Mouse (Mus musculus): Measurements from ENCODE around the gene Dhrs4. TPM values are rescaled to one million over a fixed set of nuclear protein-coding genes. Genes with fewer than 3 reads are reported as not detected.

The Dhrs4 gene
- polyA plus RNA-seq, 1 experiment from 2014 or later: 137 TPM

Other genes with a start within 250 kb of the Dhrs4 start
- 2.2 and 2.4 TPM in 2 replicates for gene Carmil3, start 11.9 kb downstream of the Dhrs4 start, polyA plus RNA-seq (2015; fragmentation: Nextera tagmentation; extraction: Ambion mirVana)
- gene Cpne6, start 31.7 kb downstream of the Dhrs4 start, polyA plus RNA-seq (2015; fragmentation: Nextera tagmentation; extraction: Ambion mirVana): 0.25 and 0.40 TPM in 2 replicates
- gene Nrl, start 46.2 kb downstream of the Dhrs4 start, polyA plus RNA-seq (2015; fragmentation: Nextera tagmentation; extraction: Ambion mirVana): not detected in 2 replicates
- gene Pck2, start 61.5 kb downstream of the Dhrs4 start, polyA plus RNA-seq (2015; fragmentation: Nextera tagmentation; extraction: Ambion mirVana): 48.8 and 50.8 TPM in 2 replicates
- gene Dcaf11, start 81.2 kb downstream of the Dhrs4 start, polyA plus RNA-seq (2015; fragmentation: Nextera tagmentation; extraction: Ambion mirVana): 72.8 and 86.2 TPM in 2 replicates
- gene A730061H03Rik, start 81.6 kb downstream of the Dhrs4 start, polyA plus RNA-seq (2015; fragmentation: Nextera tagmentation; extraction: Ambion mirVana): 2.2 and 2.4 TPM in 2 replicates
- 0.49 and 0.72 TPM in 2 replicates for gene Fitm1, start 96.9 kb downstream of the Dhrs4 start, polyA plus RNA-seq (2015; fragmentation: Nextera tagmentation; extraction: Ambion mirVana)
- 197 and 207 TPM in 2 replicates for gene Psme1, start 99.4 kb downstream of the Dhrs4 start, polyA plus RNA-seq (2015; fragmentation: Nextera tagmentation; extraction: Ambion mirVana)
- 9.6 and 11.6 TPM in 2 replicates for gene Emc9, start 106.5 kb downstream of the Dhrs4 start, polyA plus RNA-seq (2015; fragmentation: Nextera tagmentation; extraction: Ambion mirVana)
- gene Psme2, start 112.4 kb downstream of the Dhrs4 start, polyA plus RNA-seq (2015; fragmentation: Nextera tagmentation; extraction: Ambion mirVana): 343 and 366 TPM in 2 replicates
- gene Rnf31, start 113.0 kb downstream of the Dhrs4 start, polyA plus RNA-seq (2015; fragmentation: Nextera tagmentation; extraction: Ambion mirVana): 15.7 and 16.3 TPM in 2 replicates
- 10.5 and 10.8 TPM in 2 replicates for gene Irf9, start 124.8 kb downstream of the Dhrs4 start, polyA plus RNA-seq (2015; fragmentation: Nextera tagmentation; extraction: Ambion mirVana)
- 8.2 and 10.5 TPM in 2 replicates for gene Rec8, start 139.3 kb downstream of the Dhrs4 start, polyA plus RNA-seq (2015; fragmentation: Nextera tagmentation; extraction: Ambion mirVana)
- 63.8 and 72.8 TPM in 2 replicates for gene Ipo4, start 157.2 kb downstream of the Dhrs4 start, polyA plus RNA-seq (2015; fragmentation: Nextera tagmentation; extraction: Ambion mirVana)
- gene Gm49378, start 159.1 kb downstream of the Dhrs4 start, polyA plus RNA-seq (2015; fragmentation: Nextera tagmentation; extraction: Ambion mirVana): 0.86 and 2.6 TPM in 2 replicates
- gene Tm9sf1, start 165.0 kb downstream of the Dhrs4 start, polyA plus RNA-seq (2015; fragmentation: Nextera tagmentation; extraction: Ambion mirVana): 119 and 124 TPM in 2 replicates
- 0.75 and 1.2 TPM in 2 replicates for gene Tssk4, start 171.4 kb downstream of the Dhrs4 start, polyA plus RNA-seq (2015; fragmentation: Nextera tagmentation; extraction: Ambion mirVana)
- 58.4 and 62.1 TPM in 2 replicates for gene Mdp1, start 181.8 kb downstream of the Dhrs4 start, polyA plus RNA-seq (2015; fragmentation: Nextera tagmentation; extraction: Ambion mirVana)
- gene Gmpr2, start 193.2 kb downstream of the Dhrs4 start, polyA plus RNA-seq (2015; fragmentation: Nextera tagmentation; extraction: Ambion mirVana): 58.6 and 58.7 TPM in 2 replicates
- 510 and 527 TPM in 2 replicates for gene Nedd8, start 193.4 kb downstream of the Dhrs4 start, polyA plus RNA-seq (2015; fragmentation: Nextera tagmentation; extraction: Ambion mirVana)
- 35.8 and 38.7 TPM in 2 replicates for gene Tinf2, start 203.1 kb downstream of the Dhrs4 start, polyA plus RNA-seq (2015; fragmentation: Nextera tagmentation; extraction: Ambion mirVana)
- gene Tgm1, start 235.2 kb downstream of the Dhrs4 start, polyA plus RNA-seq (2015; fragmentation: Nextera tagmentation; extraction: Ambion mirVana): 1.1 and 1.2 TPM in 2 replicates
- 34.1 and 34.9 TPM in 2 replicates for gene Rabggta, start 243.5 kb downstream of the Dhrs4 start, polyA plus RNA-seq (2015; fragmentation: Nextera tagmentation; extraction: Ambion mirVana)

Measured in intestine, embryonic 15.5 days (tissue).